Mouse (Mus musculus): ENCODE data around the gene Habp4.

DNA sequence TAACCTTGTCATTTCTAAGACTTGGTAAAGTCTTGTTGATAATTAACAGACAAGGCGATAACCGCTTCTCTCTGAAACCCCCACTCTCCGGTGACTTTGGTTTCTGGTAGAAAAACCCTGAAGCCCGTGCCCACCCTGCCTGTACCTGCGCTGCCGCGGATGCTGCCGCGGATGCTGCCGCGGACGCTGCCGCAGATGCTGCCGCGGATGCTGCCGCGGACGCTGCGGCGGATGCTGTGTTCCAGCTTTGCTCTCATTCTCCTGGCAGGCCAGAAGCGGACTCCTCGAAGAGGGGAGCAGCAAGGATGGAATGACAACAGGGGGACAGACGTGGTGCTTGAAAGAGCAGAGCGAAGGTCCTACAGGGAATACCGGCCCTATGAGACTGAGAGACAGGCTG, 8.1 kb downstream of the Habp4 start:
- TF ChIP-seq CTCF (IDR thresholded peaks at IDR 0.05; ENCODE audit: low read depth, low read length) (no peak), GATA1 (IDR thresholded peaks at IDR 0.05; ENCODE audit: borderline replicate concordance, low read length) (no peak)
